Mouse (Mus musculus): ENCODE data around the gene Slc25a36. TPM values are rescaled to one million over a fixed set of nuclear protein-coding genes. Genes with fewer than 3 reads are reported as not detected.

The Slc25a36 gene
- 10 to 100 TPM; 38.8 to 42.5 TPM for total RNA-seq (2021)

- intact Hi-C loops (cut with DNase I): no loop called here
- DNase-seq (ENCODE audit: low spot score): peak; percentile 96
These were observed at the start of gene Slc25a36 for GRCm38 (mm10) chr9:97110571-97111390. Gene Slc25a36 (minus strand): TSS chr9:97111157.

GRCm38 (mm10) chr9:97158412-97158811 lies 47.5 kb upstream of the Slc25a36 start:
- intact Hi-C loops (cut with DNase I): no loop called here
- no peak for DNase-seq (ENCODE audit: low spot score)

- no peak for DNase-seq (ENCODE audit: low spot score)
- intact Hi-C loops (cut with DNase I): no loop called here
These were observed 45.0 kb upstream of the Slc25a36 start for GRCm38 (mm10) chr9:97155981-97156380.

- DNase-seq (ENCODE audit: low spot score): no peak
- intact Hi-C loops (cut with DNase I): no loop called here
These were observed 44.0 kb upstream of the Slc25a36 start for GRCm38 (mm10) chr9:97154956-97155355.

DNA sequence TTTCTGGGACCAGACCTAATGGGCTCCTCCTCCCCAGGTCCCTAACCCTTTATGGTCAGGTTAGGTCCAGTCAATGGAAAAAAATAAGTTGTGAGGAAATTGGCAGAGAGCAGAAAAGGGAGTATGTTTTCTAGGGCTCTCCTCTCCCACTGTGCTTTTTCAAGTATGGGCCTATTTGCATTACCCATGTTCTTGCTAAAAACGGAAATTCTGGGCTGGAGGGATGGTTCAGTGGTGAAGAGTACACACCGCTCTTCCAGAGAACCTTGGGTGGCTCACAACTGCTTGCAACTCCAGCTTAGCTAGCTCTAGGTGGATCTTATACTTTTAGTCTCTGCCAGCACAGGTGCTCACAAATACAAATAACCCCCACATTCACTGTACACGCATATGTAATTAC lies 42.0 kb upstream of the Slc25a36 start:
- no peak for DNase-seq (ENCODE audit: low spot score)
- intact Hi-C loops (cut with DNase I): no loop called here

GRCm38 (mm10) chr9:97147270-97147669 lies 36.3 kb upstream of the Slc25a36 start:
- no peak for DNase-seq (ENCODE audit: low spot score)
- intact Hi-C loops (cut with DNase I): no loop called here

GRCm38 (mm10) chr9:97145351-97145750 lies 34.4 kb upstream of the Slc25a36 start:
- DNase-seq (ENCODE audit: low spot score): no peak
- intact Hi-C loops (cut with DNase I): no loop called here

DNA sequence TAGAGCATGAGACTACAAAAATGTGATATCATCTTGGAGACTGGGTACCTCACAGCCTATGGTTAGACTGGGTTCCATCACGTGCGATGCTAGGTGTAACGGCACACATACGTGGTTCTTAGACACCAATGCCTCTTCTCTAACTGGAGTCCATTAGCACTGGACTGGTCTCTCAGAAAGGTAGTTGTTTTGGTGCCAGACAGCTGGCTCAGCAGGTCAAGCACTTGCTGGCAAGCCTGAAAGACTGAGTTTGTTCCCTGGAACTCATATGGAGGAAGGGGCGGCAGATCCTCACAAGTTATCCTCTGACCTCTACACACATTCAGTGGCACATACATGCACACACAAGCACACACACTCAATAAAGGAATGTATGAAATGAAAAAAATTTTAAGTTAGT lies 32.5 kb upstream of the Slc25a36 start:
- intact Hi-C loops (cut with DNase I): no loop called here
- DNase-seq (ENCODE audit: low spot score): no peak

- no peak for DNase-seq (ENCODE audit: low spot score)
- intact Hi-C loops (cut with DNase I): no loop called here
These were observed 31.6 kb upstream of the Slc25a36 start for GRCm38 (mm10) chr9:97142558-97142957.

- intact Hi-C loops (cut with DNase I): no loop called here
- no peak for DNase-seq (ENCODE audit: low spot score)
These were observed 30.8 kb upstream of the Slc25a36 start for GRCm38 (mm10) chr9:97141723-97142122.

- intact Hi-C loops (cut with DNase I): no loop called here
- DNase-seq (ENCODE audit: low spot score): no peak
These were observed 29.4 kb upstream of the Slc25a36 start for GRCm38 (mm10) chr9:97140145-97140932.

GRCm38 (mm10) chr9:97137678-97138077 lies 26.7 kb upstream of the Slc25a36 start:
- intact Hi-C loops (cut with DNase I): no loop called here
- DNase-seq (ENCODE audit: low spot score): no peak

DNA sequence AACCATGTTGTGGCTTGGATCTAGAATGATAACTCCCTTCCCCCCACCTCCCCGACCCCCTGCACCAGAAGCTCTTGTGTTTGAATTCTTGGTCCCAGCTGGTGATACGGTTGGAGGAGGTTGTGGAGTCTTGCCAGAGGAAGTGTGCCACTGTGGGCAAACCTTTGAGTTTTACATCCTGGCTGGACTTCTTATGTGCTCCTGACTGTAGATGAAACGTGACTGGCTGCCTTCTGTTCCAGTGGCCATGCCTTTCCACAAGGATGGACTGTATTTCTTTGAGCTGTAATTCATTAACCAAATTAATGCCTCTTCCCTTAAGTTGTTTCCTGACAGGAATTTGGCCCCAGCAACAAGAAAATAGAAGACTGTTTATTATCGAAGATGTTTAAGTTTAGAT lies 26.2 kb upstream of the Slc25a36 start:
- no peak for DNase-seq (ENCODE audit: low spot score)
- intact Hi-C loops (cut with DNase I): no loop called here

- intact Hi-C loops (cut with DNase I): no loop called here
- DNase-seq (ENCODE audit: low spot score): no peak
These were observed 24.9 kb upstream of the Slc25a36 start for GRCm38 (mm10) chr9:97135866-97136265.

DNA sequence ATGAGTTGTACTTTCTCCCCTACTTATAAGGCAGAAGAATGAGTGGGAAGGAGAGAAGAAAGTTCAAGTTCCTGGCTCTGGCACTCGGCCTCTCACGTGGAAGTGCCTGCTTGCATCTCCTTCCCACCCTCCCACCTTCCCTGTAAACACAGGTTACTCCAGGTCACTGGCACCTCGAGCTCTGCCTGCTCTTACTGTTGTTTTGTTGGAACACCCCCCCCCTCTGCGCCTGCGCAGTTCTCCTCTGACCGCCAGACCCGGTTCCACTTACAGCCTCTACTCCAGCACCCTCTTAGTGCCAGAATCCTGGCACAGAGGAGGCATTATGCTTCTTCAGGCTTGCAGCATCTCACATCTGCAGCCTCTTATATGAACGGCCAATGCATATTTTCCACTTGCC lies 22.2 kb upstream of the Slc25a36 start:
- no peak for DNase-seq (ENCODE audit: low spot score)
- intact Hi-C loops (cut with DNase I): no loop called here

DNA sequence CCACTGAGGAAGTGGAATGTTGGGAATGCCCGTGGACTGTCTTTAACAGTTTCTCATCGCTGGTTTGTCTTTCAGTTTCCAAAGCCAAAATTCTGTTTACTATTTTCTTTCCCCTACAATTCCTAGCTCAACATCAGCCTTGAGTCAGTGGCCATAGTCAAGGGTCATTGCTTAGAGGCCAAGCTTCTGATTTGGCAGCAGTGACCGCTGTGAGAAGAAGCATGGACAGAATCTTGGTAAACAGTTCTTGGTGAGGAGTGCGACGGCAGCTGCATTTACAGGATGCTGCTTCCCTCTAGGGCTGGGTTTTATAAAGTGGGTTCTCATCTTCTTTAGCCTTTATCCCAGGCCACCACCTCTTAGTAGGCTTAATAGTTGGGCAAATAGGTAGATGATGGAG lies 19.0 kb upstream of the Slc25a36 start:
- intact Hi-C loops (cut with DNase I): no loop called here
- no peak for DNase-seq (ENCODE audit: low spot score)

- no peak for DNase-seq (ENCODE audit: low spot score)
- intact Hi-C loops (cut with DNase I): no loop called here
These were observed 13.2 kb upstream of the Slc25a36 start for GRCm38 (mm10) chr9:97123934-97124692.

GRCm38 (mm10) chr9:97121432-97121831 lies 10.5 kb upstream of the Slc25a36 start:
- DNase-seq (ENCODE audit: low spot score): no peak
- intact Hi-C loops (cut with DNase I): no loop called here

GRCm38 (mm10) chr9:97114271-97114670 lies 3.3 kb upstream of the Slc25a36 start:
- intact Hi-C loops (cut with DNase I): no loop called here

DNA sequence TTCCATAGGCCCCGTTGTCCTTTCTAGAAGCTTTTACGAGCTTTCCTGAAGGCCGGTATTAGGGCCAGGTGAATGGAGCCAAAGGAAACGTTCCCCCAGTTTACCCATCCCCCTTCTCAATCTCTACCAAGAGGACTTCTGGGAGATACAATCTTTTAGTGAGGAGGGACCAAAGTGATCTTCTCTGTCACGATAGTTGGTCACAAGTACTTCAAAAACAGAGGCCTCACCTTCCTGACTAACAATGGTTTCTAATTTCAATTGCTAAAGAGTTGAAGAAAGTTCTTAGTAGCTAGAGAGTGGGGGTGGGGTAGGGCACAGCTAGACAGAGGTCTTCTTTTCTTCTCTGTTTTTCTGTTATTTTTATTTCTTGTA lies 2.6 kb upstream of the Slc25a36 start:
- no peak for DNase-seq (ENCODE audit: low spot score)

More at GRCm38 (mm10) chr9:97114271-97114670, 3.3 kb upstream of the Slc25a36 start:
- no peak for DNase-seq (ENCODE audit: low spot score)

More for the DNA sequence above, 2.6 kb upstream of the Slc25a36 start:
- intact Hi-C loops (cut with DNase I): no loop called here

Measured in heart, postnatal 25 days (tissue).